Mouse (Mus musculus) kidney, adult 2 months (tissue): Measurements from ENCODE around the gene Dlg5.
A peak's percentile ranks its signal among the peaks of the same experiment; 100 is the strongest.

Experiments
- CTCF ChIP-seq: fragments of 200-500 bp; conservative IDR thresholded peaks from 2 replicates; pipeline ENCODE4 v1.5.1; 2011; ENCODE audit warnings: low read depth, mild to moderate bottlenecking, control low read depth, low read length, moderate library complexity, mixed read lengths; ENCODE audit not compliant: insufficient read depth, insufficient read length
- POLR2A ChIP-seq: fragments of 200-500 bp; IDR thresholded peaks from one replicate; pipeline ENCODE4 v1.6.1; 2011; ENCODE audit warnings: low read depth, low read length, control low read depth

DNA sequence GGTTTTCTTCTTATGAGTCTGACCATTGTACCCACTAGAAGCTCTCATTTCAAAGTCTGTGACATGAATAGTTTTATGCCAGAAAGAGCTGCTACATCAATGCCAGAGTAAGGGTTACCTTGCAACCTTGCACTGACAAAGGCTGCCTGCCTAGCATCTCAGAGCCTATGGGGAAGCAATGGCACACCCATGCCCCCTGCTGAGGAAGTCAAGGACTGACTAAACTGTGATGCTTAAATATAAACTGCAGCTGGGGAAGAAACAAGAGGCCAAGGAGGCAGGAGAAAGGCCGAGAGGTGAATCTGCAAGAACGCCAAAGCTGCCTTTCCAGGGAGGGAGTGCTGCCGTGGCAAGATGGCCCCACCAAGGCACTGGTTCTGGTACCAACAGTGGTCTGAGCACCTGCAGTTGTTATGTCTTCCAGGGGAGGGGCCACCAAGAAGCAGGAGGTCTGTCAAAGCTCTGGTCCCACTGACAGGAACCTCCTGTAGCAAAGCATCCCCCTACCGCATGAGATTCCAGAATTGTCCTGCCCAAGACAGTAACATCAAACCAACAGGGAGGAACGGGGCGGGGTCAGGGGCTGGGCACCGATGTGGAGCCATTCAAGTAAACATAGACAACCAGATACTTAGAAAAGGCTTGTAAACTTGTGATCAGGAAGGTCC, 111.0 kb downstream of the Dlg5 start:
- TF ChIP-seq CTCF (0 out of 2 replicates have a peak, but pooled peaks have one; percentile 5), POLR2A (no peak)
